Mouse (Mus musculus) thymus, adult 18-20 months (tissue): ENCODE measurements around the gene Gm26558.

Experiments
- DNase-seq, 2 experiments: peaks; one replicate each; pipeline ENCODE4 v3.0.0; 2022; ENCODE audit warnings: mixed read lengths in 2 of 2

Gene Gm26558

DNA sequence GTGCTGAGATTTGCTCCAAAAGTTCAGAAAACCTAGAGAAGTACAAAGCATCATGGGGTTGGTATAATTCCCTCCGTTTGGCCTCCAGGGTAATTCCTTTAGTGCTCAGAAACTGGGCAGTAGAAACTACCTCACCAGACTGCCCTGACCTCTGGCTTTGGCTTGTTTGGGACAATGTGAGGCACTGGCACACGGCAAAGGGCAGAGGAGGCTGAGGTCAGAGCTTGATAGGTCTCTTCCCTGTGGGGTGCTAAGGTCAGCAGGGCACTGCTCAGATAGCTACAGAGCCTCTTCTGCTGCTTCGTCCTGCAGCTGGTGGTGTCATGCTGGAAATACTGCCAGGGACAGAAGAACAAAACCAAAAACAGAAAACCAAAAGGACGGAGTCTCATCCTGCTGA, 14.2 kb downstream of the Gm26558 start:
- no peak for DNase-seq

DNA sequence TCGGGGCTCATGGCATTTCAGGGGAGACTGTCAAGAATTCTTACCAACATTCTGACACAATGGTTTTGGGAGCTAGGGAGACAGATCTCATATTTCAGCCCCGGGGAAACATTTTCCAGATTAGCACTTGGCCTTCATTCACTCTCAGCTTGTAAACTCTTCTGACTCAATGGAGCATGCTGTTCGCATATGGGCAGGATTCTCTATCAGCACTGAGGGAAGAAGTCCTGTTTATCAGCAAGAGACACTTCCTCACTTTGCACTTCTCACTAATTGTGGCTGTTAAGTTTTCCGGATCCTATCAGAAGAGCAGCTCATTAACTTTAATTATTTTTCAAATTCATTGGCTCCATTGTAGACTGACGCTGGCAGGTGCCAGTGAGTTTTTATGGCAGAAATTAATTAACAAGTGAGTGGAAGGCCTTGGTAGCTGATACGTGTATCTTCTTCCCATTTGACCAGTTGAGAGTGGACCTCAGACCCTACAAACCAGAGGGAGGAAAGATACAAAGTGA, 16.6 kb downstream of the Gm26558 start:
- no peak for DNase-seq

- no peak for DNase-seq
Measured at GRCm38 (mm10) chr2:70642971-70643565, 18.8 kb downstream of the Gm26558 start.

GRCm38 (mm10) chr2:70640968-70641367, 20.9 kb downstream of the Gm26558 start:
- DNase-seq, result no peak

GRCm38 (mm10) chr2:70634028-70634690, 27.7 kb downstream of the Gm26558 start:
- DNase-seq, result no peak

GRCm38 (mm10) chr2:70632412-70632811, 29.5 kb downstream of the Gm26558 start:
- no peak for DNase-seq

DNA sequence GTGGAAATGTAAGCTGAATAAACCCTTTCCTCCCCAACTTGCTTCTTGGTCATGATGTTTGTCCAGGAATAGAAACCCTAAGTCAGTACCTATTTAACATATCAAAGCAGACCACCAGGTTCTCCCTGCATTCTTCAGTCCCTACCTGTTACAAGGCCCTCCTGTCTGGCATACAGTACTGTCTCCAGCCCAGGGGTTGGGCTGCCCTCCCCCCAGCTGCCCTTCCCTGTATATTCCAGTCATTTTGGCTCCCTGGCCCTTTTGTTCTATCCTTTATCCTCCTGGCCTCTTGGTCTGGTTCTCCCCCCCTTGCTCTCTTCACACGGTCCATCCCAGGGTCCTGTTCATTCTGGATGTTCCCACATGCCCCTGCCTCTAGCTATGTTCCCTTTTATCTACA, 30.6 kb downstream of the Gm26558 start:
- DNase-seq, result no peak

DNA sequence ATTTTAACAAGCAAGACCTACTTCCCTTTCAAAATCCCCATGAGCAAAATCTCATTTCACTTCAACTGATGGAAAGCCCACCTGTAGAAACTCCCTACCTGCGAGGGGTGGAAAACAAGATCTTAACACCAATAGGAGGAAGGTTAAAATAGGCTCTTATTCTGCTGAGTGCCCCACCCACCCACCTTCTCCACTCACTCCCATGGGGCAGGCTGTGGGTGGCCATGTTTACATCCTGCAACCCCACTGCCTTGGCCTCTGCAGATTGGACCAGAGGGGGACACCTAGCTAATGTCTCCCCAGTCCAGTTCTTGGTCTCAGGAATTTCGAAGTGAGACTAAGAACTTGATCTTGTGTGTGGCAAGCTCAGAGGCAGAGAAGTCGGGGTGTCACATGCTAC, 32.0 kb downstream of the Gm26558 start:
- DNase-seq, result no peak

DNA sequence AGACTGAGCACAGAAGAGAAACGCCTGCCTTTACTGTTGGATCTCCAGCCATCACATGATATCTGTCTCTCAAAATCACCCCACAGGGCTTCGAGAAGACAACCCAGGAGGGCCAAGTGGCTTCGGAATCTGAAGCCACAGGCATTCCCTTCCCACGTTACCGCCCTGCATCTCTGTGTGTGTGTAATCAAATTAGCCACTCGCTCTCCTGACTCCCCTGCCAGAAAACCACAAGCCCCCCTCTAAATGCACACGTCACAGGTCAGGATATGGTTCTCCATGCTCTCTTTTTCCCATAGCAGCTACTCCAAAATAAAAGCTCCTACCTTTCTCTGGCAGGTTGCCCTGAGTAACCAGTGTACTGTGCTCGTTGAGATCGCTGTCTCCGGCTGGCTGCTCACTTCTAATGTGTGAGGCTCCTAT, 32.6 kb downstream of the Gm26558 start:
- no peak for DNase-seq

- DNase-seq, result no peak
Measured at GRCm38 (mm10) chr2:70628397-70628796, 33.5 kb downstream of the Gm26558 start.

- DNase-seq, result no peak
Measured at GRCm38 (mm10) chr2:70625761-70626160, 36.1 kb downstream of the Gm26558 start.

- DNase-seq, result no peak
Measured at GRCm38 (mm10) chr2:70622244-70622643, 39.7 kb downstream of the Gm26558 start.

DNA sequence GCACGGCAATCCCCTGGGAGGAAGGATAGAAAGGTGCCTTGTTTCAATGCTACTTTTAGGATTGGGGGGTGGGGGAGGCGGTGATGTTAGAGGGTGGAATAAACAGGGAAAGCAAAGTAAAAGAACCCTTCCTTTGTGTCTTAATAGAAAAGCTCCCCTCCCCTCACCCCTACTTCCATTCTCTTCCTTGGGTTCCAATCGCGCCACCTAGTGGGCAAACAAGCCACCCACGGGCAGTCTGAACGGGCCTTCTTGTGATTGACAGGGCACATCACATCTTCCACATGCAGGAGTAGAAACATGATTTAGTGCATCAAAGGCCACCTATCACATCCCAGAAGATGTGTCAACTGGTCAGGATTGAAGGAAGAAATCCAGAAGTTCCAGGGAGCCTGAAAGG, 41.7 kb downstream of the Gm26558 start:
- peak; percentile 8 to 11 for DNase-seq

GRCm38 (mm10) chr2:70619232-70619835, 42.6 kb downstream of the Gm26558 start:
- DNase-seq, result no peak

DNA sequence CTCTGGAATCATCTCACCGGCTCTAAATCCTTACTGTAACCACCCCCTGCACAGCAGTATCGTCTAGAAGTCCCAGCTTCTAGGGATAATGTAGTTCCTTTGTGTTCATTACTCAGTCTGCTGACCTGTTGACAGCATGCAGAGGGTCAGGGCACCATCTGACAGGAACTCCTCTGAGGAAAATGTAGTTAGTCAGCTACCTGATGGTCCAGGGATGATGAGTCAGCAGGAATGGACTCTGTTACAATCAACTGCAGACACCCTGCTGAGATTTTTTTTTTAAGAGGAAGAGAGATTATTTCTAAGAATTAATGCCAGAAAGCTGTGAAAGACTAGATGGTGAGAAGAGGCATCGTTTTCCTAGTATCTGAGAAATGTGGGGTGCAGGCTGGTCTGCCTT, 45.3 kb downstream of the Gm26558 start:
- DNase-seq, result no peak

DNA sequence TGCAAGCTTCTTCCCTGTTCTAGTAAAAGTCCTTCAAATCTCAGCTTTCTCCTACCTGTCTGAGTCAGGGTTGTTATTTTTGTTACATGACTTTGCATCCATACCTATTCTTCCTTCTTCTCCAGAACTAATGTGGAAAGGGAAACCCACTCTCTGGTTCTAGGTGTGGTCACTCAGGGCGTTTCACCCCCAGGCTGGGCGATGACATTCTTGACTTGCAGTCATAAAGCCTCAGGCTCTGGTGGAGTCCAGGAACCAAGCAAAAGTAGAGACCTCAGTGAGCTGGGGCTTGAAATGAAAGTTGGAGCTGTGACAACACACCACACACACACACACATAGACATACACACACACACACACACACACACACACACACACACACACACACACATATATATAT, 45.8 kb downstream of the Gm26558 start:
- DNase-seq, result no peak

DNA sequence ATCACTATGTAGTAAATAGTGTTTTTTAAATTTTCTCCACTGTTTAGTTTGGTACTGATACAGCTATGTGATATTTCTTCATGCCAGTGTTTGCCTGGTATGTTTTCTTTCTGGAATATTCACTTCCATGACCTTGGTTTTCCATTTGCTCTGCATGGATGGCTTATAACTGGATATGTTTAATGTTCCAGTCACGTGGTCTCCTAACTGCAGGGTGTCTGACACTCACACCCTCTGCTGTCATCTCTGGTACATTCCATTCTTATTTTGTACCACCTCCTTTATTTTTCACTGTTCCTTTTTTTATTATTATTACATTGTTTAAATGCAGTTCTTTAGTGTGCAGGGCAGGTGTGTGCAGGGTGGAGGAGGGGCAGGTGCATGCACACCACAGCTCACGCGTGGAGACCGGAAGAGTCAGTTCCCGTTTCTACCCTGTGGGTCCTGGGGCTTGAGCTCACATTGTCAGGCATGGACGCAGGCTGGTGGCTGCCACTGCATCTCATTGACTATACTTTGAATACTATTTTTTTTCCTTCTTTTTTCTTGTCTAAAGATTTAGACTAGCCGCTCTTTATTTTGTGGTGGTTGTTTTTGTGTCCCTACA, 47.1 kb downstream of the Gm26558 start:
- DNase-seq, result peak in 1 of 2 experiments; percentile 14
